Mouse (Mus musculus): ENCODE results near the gene Anxa6.

Gene Anxa6

GRCm38 (mm10) chr11:55028509-55028908 is 4.7 kb downstream of the Anxa6 start:
- no peak for DNase-seq

- DNase-seq: no peak
Measured at GRCm38 (mm10) chr11:55027204-55027855, 5.9 kb downstream of the Anxa6 start.

- DNase-seq: peak; percentile 31
Measured at GRCm38 (mm10) chr11:55025896-55026295, 7.3 kb downstream of the Anxa6 start.

GRCm38 (mm10) chr11:55023583-55023982 is 9.7 kb downstream of the Anxa6 start:
- no peak for DNase-seq

GRCm38 (mm10) chr11:55023049-55023564 is 10.1 kb downstream of the Anxa6 start:
- peak; percentile 67 for DNase-seq

- DNase-seq: no peak
Measured at GRCm38 (mm10) chr11:55022508-55022907, 10.7 kb downstream of the Anxa6 start.

GRCm38 (mm10) chr11:55021859-55022258 is 11.4 kb downstream of the Anxa6 start:
- DNase-seq: no peak

GRCm38 (mm10) chr11:55021458-55021857 is 11.8 kb downstream of the Anxa6 start:
- no peak for DNase-seq

GRCm38 (mm10) chr11:55019711-55020110 is 13.5 kb downstream of the Anxa6 start:
- no peak for DNase-seq

- DNase-seq: no peak
Measured at GRCm38 (mm10) chr11:55018034-55018433, 15.2 kb downstream of the Anxa6 start.

- peak; percentile 24 for DNase-seq
Measured at GRCm38 (mm10) chr11:55017201-55017600, 16.0 kb downstream of the Anxa6 start.

- peak; percentile 48 for DNase-seq
Measured at GRCm38 (mm10) chr11:55016758-55017157, 16.5 kb downstream of the Anxa6 start.

- DNase-seq: peak; percentile 55
Measured at GRCm38 (mm10) chr11:55015831-55016241, 17.4 kb downstream of the Anxa6 start.

GRCm38 (mm10) chr11:55015264-55015663 is 18.0 kb downstream of the Anxa6 start:
- no peak for DNase-seq

- no peak for DNase-seq
Measured at GRCm38 (mm10) chr11:55013802-55014201, 19.4 kb downstream of the Anxa6 start.

GRCm38 (mm10) chr11:55012551-55013521 is 20.4 kb downstream of the Anxa6 start:
- DNase-seq: peak; percentile 37

GRCm38 (mm10) chr11:55011440-55011839 is 21.8 kb downstream of the Anxa6 start:
- DNase-seq: peak; percentile 46

GRCm38 (mm10) chr11:55008230-55008629 is 25.0 kb downstream of the Anxa6 start:
- no peak for DNase-seq

- DNase-seq: no peak
Measured at GRCm38 (mm10) chr11:55005684-55006083, 27.6 kb downstream of the Anxa6 start.

GRCm38 (mm10) chr11:55004970-55005502 is 28.2 kb downstream of the Anxa6 start:
- no peak for DNase-seq

GRCm38 (mm10) chr11:54998708-54999107 is 34.5 kb downstream of the Anxa6 start:
- no peak for DNase-seq

- DNase-seq: peak; percentile 53
Measured at GRCm38 (mm10) chr11:54998284-54998683, 35.0 kb downstream of the Anxa6 start.

GRCm38 (mm10) chr11:54996176-54996575 is 37.1 kb downstream of the Anxa6 start:
- DNase-seq: no peak
